ENCODE assay signal across 16 mouse cellular contexts in the genomic region with DNA sequence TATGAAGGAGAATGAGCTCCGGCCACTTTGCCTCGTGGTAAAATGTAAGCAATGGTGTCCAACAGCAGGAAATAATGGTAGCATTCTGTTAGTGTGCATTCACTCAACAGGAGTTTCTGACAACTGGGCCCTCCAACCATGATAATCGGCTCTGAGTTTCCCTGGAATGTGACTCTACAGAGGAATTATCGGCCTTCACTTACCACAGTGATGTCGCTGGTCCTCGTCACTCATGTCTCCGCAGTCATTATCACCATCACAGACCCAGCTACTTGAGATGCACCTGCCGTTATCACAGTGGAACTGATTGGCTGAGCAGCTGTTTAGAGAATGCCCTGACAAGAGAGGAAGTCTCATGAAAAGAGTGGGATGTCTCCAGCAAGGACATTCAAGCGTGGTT.
"Had no signal": no experiment of that assay in that cellular context is flagged by ENCODE, and none has a peak within 500 bp of the region (broad histone marks: within the 10 kb centered on the region; RNA-seq: fewer than 3 reads in every experiment).

No protein-coding gene starts in this region.

- H3K4me3 ChIP-seq: neural tube, embryonic 13.5 days; neural tube, embryonic 15.5 days; stomach, embryonic 15.5 days had no signal

- H3K4me1 ChIP-seq: neural tube, embryonic 13.5 days; neural tube, embryonic 15.5 days; stomach, embryonic 15.5 days had no signal

- H3K9ac ChIP-seq: neural tube, embryonic 13.5 days; neural tube, embryonic 15.5 days; stomach, embryonic 15.5 days had no signal

- DNase-seq: retina, postnatal 1 day; right cerebral cortex, adult 18-20 months; right cerebral cortex, postnatal 14 days; right cerebral cortex, postnatal 25 days; right cerebral cortex, postnatal 4 days; spleen, adult 18-20 months; thymus, adult 18-20 months; thymus, adult 2 months; thymus, postnatal 14 days; thymus, postnatal 25 days; thymus, postnatal 36 days; thymus, postnatal 4 days had no signal

- H3K4me2 ChIP-seq: neural tube, embryonic 13.5 days; neural tube, embryonic 15.5 days; stomach, embryonic 15.5 days had no signal

- H3K27me3 ChIP-seq: neural tube, embryonic 13.5 days; neural tube, embryonic 15.5 days; stomach, embryonic 15.5 days had no signal

- H3K9me3 ChIP-seq: neural tube, embryonic 13.5 days; neural tube, embryonic 15.5 days; stomach, embryonic 15.5 days had no signal

- H3K36me3 ChIP-seq: neural tube, embryonic 13.5 days; neural tube, embryonic 15.5 days; stomach, embryonic 15.5 days had no signal

- H3K27ac ChIP-seq: neural tube, embryonic 13.5 days; neural tube, embryonic 15.5 days; stomach, embryonic 15.5 days; stomach, postnatal 0 days had no signal
